Mouse (Mus musculus): ENCODE results near the gene Gm20388. TPM values are rescaled to one million over a fixed set of nuclear protein-coding genes. Genes with fewer than 3 reads are reported as not detected.
A peak's percentile ranks its signal among the peaks of the same experiment; 100 is the strongest.

Gm20388 gene
- polyA plus RNA-seq, 1 experiment: 59.3 TPM

- TF ChIP-seq POLR2A (IDR thresholded peaks at IDR 0.05; ENCODE audit: borderline replicate concordance, extremely low read depth, insufficient read depth, insufficient read length, poor library complexity, severe bottlenecking): no peak
- no peak for TF ChIP-seq CTCF (IDR thresholded peaks at IDR 0.05; ENCODE audit: borderline replicate concordance, extremely low read depth, insufficient read depth, insufficient read length)
- no peak for DNase-seq (ENCODE audit: low read depth)
Measured at GRCm38 (mm10) chr8:123661515-123661914, 3750.9 kb downstream of the Gm20388 start.

GRCm38 (mm10) chr8:123665580-123665979 is 3754.9 kb downstream of the Gm20388 start:
- DNase-seq (ENCODE audit: low read depth): no peak
- TF ChIP-seq POLR2A (IDR thresholded peaks at IDR 0.05; ENCODE audit: borderline replicate concordance, extremely low read depth, insufficient read depth, insufficient read length, poor library complexity, severe bottlenecking) (no peak), CTCF (IDR thresholded peaks at IDR 0.05; ENCODE audit: borderline replicate concordance, extremely low read depth, insufficient read depth, insufficient read length) (no peak)

- no peak for TF ChIP-seq POLR2A (IDR thresholded peaks at IDR 0.05; ENCODE audit: borderline replicate concordance, extremely low read depth, insufficient read depth, insufficient read length, poor library complexity, severe bottlenecking)
- no peak for DNase-seq (ENCODE audit: low read depth)
Measured at GRCm38 (mm10) chr8:123666832-123667231, 3756.2 kb downstream of the Gm20388 start.

GRCm38 (mm10) chr8:123668681-123669080 is 3758.0 kb downstream of the Gm20388 start:
- DNase-seq (ENCODE audit: low read depth): no peak
- TF ChIP-seq CTCF (IDR thresholded peaks at IDR 0.05; ENCODE audit: borderline replicate concordance, extremely low read depth, insufficient read depth, insufficient read length) (no peak), POLR2A (IDR thresholded peaks at IDR 0.05; ENCODE audit: borderline replicate concordance, extremely low read depth, insufficient read depth, insufficient read length, poor library complexity, severe bottlenecking) (no peak)

- TF ChIP-seq CTCF (IDR thresholded peaks at IDR 0.05; ENCODE audit: borderline replicate concordance, extremely low read depth, insufficient read depth, insufficient read length): no peak
- TF ChIP-seq POLR2A (IDR thresholded peaks at IDR 0.05; ENCODE audit: borderline replicate concordance, extremely low read depth, insufficient read depth, insufficient read length, poor library complexity, severe bottlenecking): no peak
- peak; percentile 13 for DNase-seq (ENCODE audit: low read depth)
Measured at GRCm38 (mm10) chr8:123670766-123671165, 3760.1 kb downstream of the Gm20388 start.

- DNase-seq (ENCODE audit: low read depth): no peak
- TF ChIP-seq POLR2A (IDR thresholded peaks at IDR 0.05; ENCODE audit: borderline replicate concordance, extremely low read depth, insufficient read depth, insufficient read length, poor library complexity, severe bottlenecking) (no peak), CTCF (IDR thresholded peaks at IDR 0.05; ENCODE audit: borderline replicate concordance, extremely low read depth, insufficient read depth, insufficient read length) (no peak)
Measured at GRCm38 (mm10) chr8:123671454-123671853, 3760.8 kb downstream of the Gm20388 start.

- DNase-seq (ENCODE audit: low read depth): no peak
- TF ChIP-seq POLR2A (IDR thresholded peaks at IDR 0.05; ENCODE audit: borderline replicate concordance, extremely low read depth, insufficient read depth, insufficient read length, poor library complexity, severe bottlenecking) (no peak), CTCF (IDR thresholded peaks at IDR 0.05; ENCODE audit: borderline replicate concordance, extremely low read depth, insufficient read depth, insufficient read length) (no peak)
Measured at GRCm38 (mm10) chr8:123672648-123673047, 3762.0 kb downstream of the Gm20388 start.

- DNase-seq (ENCODE audit: low read depth): peak; percentile 26
Measured at GRCm38 (mm10) chr8:123675611-123676010, 3765.0 kb downstream of the Gm20388 start.

GRCm38 (mm10) chr8:123678390-123678789 is 3767.7 kb downstream of the Gm20388 start:
- DNase-seq (ENCODE audit: low read depth): no peak
- TF ChIP-seq CTCF (IDR thresholded peaks at IDR 0.05; ENCODE audit: borderline replicate concordance, extremely low read depth, insufficient read depth, insufficient read length): no peak

More at GRCm38 (mm10) chr8:123675611-123676010, 3765.0 kb downstream of the Gm20388 start:
- TF ChIP-seq POLR2A (IDR thresholded peaks at IDR 0.05; ENCODE audit: borderline replicate concordance, extremely low read depth, insufficient read depth, insufficient read length, poor library complexity, severe bottlenecking) (no peak), CTCF (IDR thresholded peaks at IDR 0.05; ENCODE audit: borderline replicate concordance, extremely low read depth, insufficient read depth, insufficient read length) (no peak)

- peak; percentile 57 for DNase-seq (ENCODE audit: low read depth)
- TF ChIP-seq CTCF (IDR thresholded peaks at IDR 0.05; ENCODE audit: borderline replicate concordance, extremely low read depth, insufficient read depth, insufficient read length) (no peak), POLR2A (IDR thresholded peaks at IDR 0.05; ENCODE audit: borderline replicate concordance, extremely low read depth, insufficient read depth, insufficient read length, poor library complexity, severe bottlenecking) (no peak)
Measured at GRCm38 (mm10) chr8:123682073-123682761, 3771.6 kb downstream of the Gm20388 start.

- DNase-seq (ENCODE audit: low read depth): no peak
- TF ChIP-seq CTCF (IDR thresholded peaks at IDR 0.05; ENCODE audit: borderline replicate concordance, extremely low read depth, insufficient read depth, insufficient read length): no peak
- TF ChIP-seq POLR2A (IDR thresholded peaks at IDR 0.05; ENCODE audit: borderline replicate concordance, extremely low read depth, insufficient read depth, insufficient read length, poor library complexity, severe bottlenecking): no peak
Measured at GRCm38 (mm10) chr8:123683321-123683720, 3772.7 kb downstream of the Gm20388 start.

- TF ChIP-seq CTCF (IDR thresholded peaks at IDR 0.05; ENCODE audit: borderline replicate concordance, extremely low read depth, insufficient read depth, insufficient read length): no peak
- TF ChIP-seq POLR2A (IDR thresholded peaks at IDR 0.05; ENCODE audit: borderline replicate concordance, extremely low read depth, insufficient read depth, insufficient read length, poor library complexity, severe bottlenecking): no peak
- no peak for DNase-seq (ENCODE audit: low read depth)
Measured at GRCm38 (mm10) chr8:123684806-123685205, 3774.2 kb downstream of the Gm20388 start.

All from brain, embryonic 14.5 days (tissue).